Mouse (Mus musculus) urinary bladder, postnatal 10 days (tissue): ENCODE results near the gene Ube2c.
"Not testable (repeated sequence)": the region's sequence is repeated elsewhere in the genome, so short reads cannot be mapped to it uniquely, and the experiment has no call there.

Source experiments
- DNase-seq: peaks from one replicate; pipeline ENCODE4 v3.0.0; 2022; ENCODE audit warnings: low spot score

Gene Ube2c

GRCm38 (mm10) chr2:164787779-164788178 is 18.1 kb downstream of the Ube2c start:
- no peak for DNase-seq

GRCm38 (mm10) chr2:164788411-164788810 is 18.7 kb downstream of the Ube2c start:
- DNase-seq: no peak

- no peak for DNase-seq
These were observed 20.8 kb downstream of the Ube2c start for GRCm38 (mm10) chr2:164790451-164790850.

GRCm38 (mm10) chr2:164791841-164792261 is 22.2 kb downstream of the Ube2c start:
- no peak for DNase-seq

- DNase-seq: no peak
These were observed 22.9 kb downstream of the Ube2c start for GRCm38 (mm10) chr2:164792400-164793190.

- DNase-seq: no peak
These were observed 23.5 kb downstream of the Ube2c start for GRCm38 (mm10) chr2:164793236-164793635.

GRCm38 (mm10) chr2:164793772-164794171 is 24.1 kb downstream of the Ube2c start:
- DNase-seq: no peak

- no peak for DNase-seq
These were observed 24.6 kb downstream of the Ube2c start for GRCm38 (mm10) chr2:164794293-164794692.

GRCm38 (mm10) chr2:164795868-164796267 is 26.2 kb downstream of the Ube2c start:
- DNase-seq: no peak

GRCm38 (mm10) chr2:164798554-164798953 is 28.9 kb downstream of the Ube2c start:
- DNase-seq: not testable (repeated sequence)

GRCm38 (mm10) chr2:164800252-164801004 is 30.7 kb downstream of the Ube2c start:
- no peak for DNase-seq

- DNase-seq: no peak
These were observed 33.7 kb downstream of the Ube2c start for GRCm38 (mm10) chr2:164803201-164803920.

GRCm38 (mm10) chr2:164803921-164804313 is 34.2 kb downstream of the Ube2c start:
- no peak for DNase-seq

- peak; percentile 90 for DNase-seq
These were observed 35.0 kb downstream of the Ube2c start, which contains the start of the genes Acot8 and Zswim3 for GRCm38 (mm10) chr2:164804533-164805331. Acot8 (minus strand) TSS chr2:164804882. Zswim3 (plus strand) TSS chr2:164805098.

- DNase-seq: no peak
These were observed 35.6 kb downstream of the Ube2c start for GRCm38 (mm10) chr2:164805332-164805718.

GRCm38 (mm10) chr2:164806614-164807013 is 36.9 kb downstream of the Ube2c start:
- no peak for DNase-seq

GRCm38 (mm10) chr2:164813557-164813956 is 43.9 kb downstream of the Ube2c start:
- no peak for DNase-seq

- DNase-seq: no peak
These were observed 45.6 kb downstream of the Ube2c start for GRCm38 (mm10) chr2:164815348-164815747.

GRCm38 (mm10) chr2:164815821-164816220 is 46.1 kb downstream of the Ube2c start:
- DNase-seq: no peak

GRCm38 (mm10) chr2:164817206-164817605 is 47.5 kb downstream of the Ube2c start:
- DNase-seq: no peak

GRCm38 (mm10) chr2:164817703-164818102 is 48.0 kb downstream of the Ube2c start:
- no peak for DNase-seq

GRCm38 (mm10) chr2:164821060-164821459 is 51.4 kb downstream of the Ube2c start:
- DNase-seq: no peak
